Mouse (Mus musculus): ENCODE measurements at regions not wholly inside any gene's neighbourhood (a gene's known extent, or its start where the extent isn't known, plus 50 kb on each side); places are given as distances from the start of the nearest gene placed in this dataset.
"Not testable (repeated sequence)": the region's sequence is repeated elsewhere in the genome, so short reads cannot be mapped to it uniquely, and the experiment has no call there.

DNA sequence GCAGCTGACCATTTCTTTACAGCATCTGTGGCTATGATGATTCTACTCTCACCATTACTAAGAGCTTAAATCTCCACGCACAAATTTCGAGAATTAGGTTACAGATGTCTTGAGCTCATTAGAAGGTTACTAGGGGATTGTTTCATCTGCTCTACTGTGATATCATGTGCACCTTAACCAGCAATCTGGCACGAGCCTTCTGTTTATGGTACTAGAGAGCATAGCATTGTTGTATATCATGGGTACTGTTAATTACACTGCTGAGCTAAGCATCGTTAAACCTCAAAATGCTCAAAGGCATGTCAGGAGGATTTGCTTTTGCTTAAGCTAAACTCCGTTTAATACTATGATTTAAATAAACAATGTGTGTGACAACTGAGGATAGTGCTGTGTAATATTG lies 1255.9 kb upstream of the Pcdh10 start:
- no peak for ATAC-seq (ENCODE audit: low FRiP score, low read depth)
- Histone ChIP-seq H3K27me3 (no peaks in the 10 kb centered on the region), H3K4me3 (no peak overlapping the region), H3K36me3 (no peaks in the 10 kb centered on the region), H3K4me1 (no peaks in the 10 kb centered on the region), H3K4me2 (replicated peaks) (no peak overlapping the region), H3K27ac (replicated peaks) (no peak overlapping the region), H3K9ac (replicated peaks) (no peak overlapping the region), H3K9me3 (no peaks in the 10 kb centered on the region)
- 75% methylated on average over 5 of the region's 5 CpGs for WGBS

GRCm38 (mm10) chr3:44130657-44131056 lies 1247.5 kb upstream of the Pcdh10 start:
- no peak overlapping the region for H3K4me3 ChIP-seq
- 85% methylated on average over 1 of the region's 1 CpGs for WGBS
- H3K9me3 ChIP-seq, result no peaks in the 10 kb centered on the region
- no peak overlapping the region for H3K4me2 ChIP-seq (replicated peaks)
- no peak overlapping the region for H3K27ac ChIP-seq (replicated peaks)
- no peaks in the 10 kb centered on the region for H3K27me3 ChIP-seq
- H3K36me3 ChIP-seq, result no peaks in the 10 kb centered on the region
- no peaks in the 10 kb centered on the region for H3K4me1 ChIP-seq
- ATAC-seq (ENCODE audit: low FRiP score, low read depth), result peak; percentile 60
- H3K9ac ChIP-seq (replicated peaks), result no peak overlapping the region

DNA sequence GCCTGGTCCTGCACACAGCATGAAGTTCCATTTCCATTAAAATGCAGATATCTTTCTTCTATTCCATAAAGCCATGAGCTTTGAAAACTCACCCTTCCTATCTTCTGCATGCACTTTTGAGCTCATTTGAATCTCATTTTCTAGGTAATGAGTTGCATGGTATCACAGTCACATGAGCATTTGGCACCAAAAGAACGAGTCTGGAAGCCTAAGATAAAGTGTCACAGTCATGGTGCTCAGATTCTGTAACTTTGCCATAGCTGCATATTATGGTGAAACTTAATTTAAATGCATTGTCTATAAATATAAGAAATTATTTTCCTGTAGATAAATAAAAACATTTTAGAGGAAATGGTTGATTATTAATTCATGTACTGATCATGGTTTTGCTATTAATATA lies 1223.7 kb upstream of the Pcdh10 start:
- Histone ChIP-seq H3K27ac (replicated peaks) (no peak overlapping the region), H3K27me3 (no peaks in the 10 kb centered on the region), H3K4me3 (no peak overlapping the region), H3K4me1 (no peaks in the 10 kb centered on the region), H3K36me3 (no peaks in the 10 kb centered on the region), H3K9ac (replicated peaks) (no peak overlapping the region), H3K9me3 (no peaks in the 10 kb centered on the region), H3K4me2 (replicated peaks) (no peak overlapping the region)
- ATAC-seq (ENCODE audit: low FRiP score, low read depth), result no peak
- WGBS, result 58% methylated on average over 1 of the region's 1 CpGs

DNA sequence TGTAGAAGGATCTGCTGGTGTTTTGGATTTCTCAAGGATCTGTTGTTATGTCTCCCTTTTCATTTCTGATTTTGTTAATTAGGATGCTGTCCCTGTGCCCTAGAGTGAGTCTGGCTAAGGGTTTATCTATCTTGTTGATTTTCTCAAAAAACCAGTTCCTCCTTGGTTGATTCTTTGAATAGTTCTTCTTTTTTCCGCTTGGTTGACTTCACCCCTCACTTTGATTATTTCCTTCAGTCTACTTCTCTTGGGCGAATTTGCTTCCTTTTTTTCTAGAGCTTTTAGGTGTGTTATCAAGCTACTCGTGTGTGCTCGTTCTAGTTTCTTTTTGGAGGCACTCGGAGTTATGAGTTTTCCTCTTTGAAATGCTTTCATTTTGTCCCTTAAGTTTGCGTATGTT lies 1178.3 kb upstream of the Pcdh10 start:
- H3K27me3 ChIP-seq; H3K4me3 ChIP-seq; ATAC-seq (ENCODE audit: low FRiP score, low read depth); H3K9me3 ChIP-seq; H3K27ac ChIP-seq (replicated peaks); H3K4me1 ChIP-seq; H3K4me2 ChIP-seq (replicated peaks); H3K9ac ChIP-seq (replicated peaks); H3K36me3 ChIP-seq: not testable (repeated sequence)
- WGBS, result 91% methylated on average over 6 of the region's 6 CpGs

DNA sequence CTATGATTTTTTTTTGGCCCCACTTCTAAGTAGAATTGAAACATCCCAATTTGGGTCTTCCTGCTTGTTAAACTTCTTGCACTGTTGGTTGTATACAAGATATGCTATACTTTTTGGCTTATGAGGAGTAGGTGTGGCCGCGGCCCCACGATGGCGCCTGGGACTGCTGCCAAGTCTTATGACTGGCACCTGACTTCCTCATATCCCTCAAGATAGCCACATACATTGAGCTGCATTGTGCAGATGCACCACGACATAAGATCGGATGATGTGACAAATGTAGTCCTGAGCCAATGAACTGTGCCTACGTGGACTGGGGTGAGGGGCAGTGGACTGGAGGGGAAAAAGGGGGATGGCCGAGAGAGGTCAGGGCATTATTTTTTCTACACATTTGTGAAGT lies 1140.7 kb upstream of the Pcdh10 start:
- H3K9me3 ChIP-seq; H3K4me1 ChIP-seq; H3K36me3 ChIP-seq; H3K4me2 ChIP-seq (replicated peaks); ATAC-seq (ENCODE audit: low FRiP score, low read depth); H3K9ac ChIP-seq (replicated peaks); H3K4me3 ChIP-seq; H3K27ac ChIP-seq (replicated peaks); H3K27me3 ChIP-seq: not testable (repeated sequence)
- WGBS, result 93% methylated on average over 8 of the region's 8 CpGs
